Mouse (Mus musculus) brown adipose tissue, adult 24 weeks (tissue): Measurements from ENCODE around the gene Cxcl17. TPM values are rescaled to one million over a fixed set of nuclear protein-coding genes. Genes with fewer than 3 reads are reported as not detected.
"Not testable (repeated sequence)": the region's sequence is repeated elsewhere in the genome, so short reads cannot be mapped to it uniquely, and the experiment has no call there.

Experiments used
- H3K27ac ChIP-seq: fragments of 200-500 bp; replicated peaks from 2 replicates; pipeline ENCODE4 v1.5.1; 2012; ENCODE audit warnings: low read depth, mild to moderate bottlenecking, low read length
- H3K4me1 ChIP-seq: fragments of 200-500 bp; 2 replicates; pipeline ENCODE4 v1.6.1; 2012; ENCODE audit warnings: low read length, mixed read lengths; ENCODE audit not compliant: control insufficient read depth, insufficient read depth, insufficient read length
- H3K4me3 ChIP-seq: fragments of 200-500 bp; 2 replicates; pipeline ENCODE4 v1.5.1; 2012; ENCODE audit warnings: low read depth, mild to moderate bottlenecking, low read length, moderate library complexity; ENCODE audit not compliant: insufficient read depth
- polyA plus RNA-seq: library from polyadenylated mRNA; stranded (reverse); fragments of >200 nt; gene quantifications from 2 replicates; pipeline ENCODE4 v1.2.4, GENCODE M21; 2012; ENCODE audit not compliant: missing spikeins, insufficient read depth, insufficient read length

Gene Cxcl17
- polyA plus RNA-seq, 1 experiment: not detected

DNA sequence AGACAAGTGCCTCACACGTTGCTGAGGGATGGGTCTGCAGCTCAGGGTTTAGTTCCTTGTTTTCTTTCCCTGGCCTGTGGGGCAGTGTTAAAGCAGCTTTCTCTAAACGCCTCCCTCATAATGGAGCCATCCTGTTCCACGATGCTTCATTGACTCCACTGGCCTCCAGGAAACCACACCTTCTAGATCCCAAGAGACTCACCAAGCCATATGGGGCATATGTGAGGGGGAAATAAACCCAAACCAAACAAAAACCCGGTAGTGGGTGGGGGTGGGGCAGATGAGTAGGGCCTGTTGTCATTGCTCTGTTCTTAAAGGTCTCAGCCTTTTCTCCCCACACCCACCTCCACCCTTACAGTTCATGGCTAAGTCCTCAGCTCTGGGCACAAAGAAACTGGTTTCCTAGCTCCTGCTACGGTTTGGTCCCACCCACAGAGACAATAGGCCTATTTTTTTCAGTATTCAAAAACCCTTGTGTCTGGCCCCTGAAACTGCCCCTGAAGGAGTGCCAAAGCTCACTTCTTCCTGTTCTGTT lies 20.4 kb upstream of the Cxcl17 start:
- Histone ChIP-seq H3K4me3 (no peak overlapping the region), H3K27ac (peak overlapping the region; percentile 87), H3K4me1 (peaks cover 34% of the 10 kb centered on the region)

DNA sequence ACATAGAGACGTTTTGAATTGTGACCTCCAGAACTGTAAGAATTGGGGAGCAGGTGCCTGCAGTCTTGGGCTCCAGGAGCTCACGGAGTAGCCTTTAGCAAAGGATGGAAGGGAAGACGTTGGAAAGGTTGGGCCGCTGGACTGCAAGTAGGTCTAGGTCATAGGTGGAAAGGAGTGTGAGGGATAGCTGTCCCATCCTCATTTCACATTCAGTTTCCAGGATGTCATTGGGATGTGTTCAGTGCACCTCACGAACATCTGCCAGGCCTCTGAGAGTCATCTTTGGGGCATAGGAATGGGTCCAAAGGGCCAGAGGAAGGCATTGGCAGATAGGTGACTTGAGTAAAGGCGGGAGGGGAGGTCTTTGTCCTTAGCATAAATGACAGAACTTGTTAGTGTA lies 19.7 kb upstream of the Cxcl17 start:
- Histone ChIP-seq H3K4me3 (no peak overlapping the region), H3K4me1 (peaks cover 30% of the 10 kb centered on the region), H3K27ac (peak overlapping the region; percentile 87)

DNA sequence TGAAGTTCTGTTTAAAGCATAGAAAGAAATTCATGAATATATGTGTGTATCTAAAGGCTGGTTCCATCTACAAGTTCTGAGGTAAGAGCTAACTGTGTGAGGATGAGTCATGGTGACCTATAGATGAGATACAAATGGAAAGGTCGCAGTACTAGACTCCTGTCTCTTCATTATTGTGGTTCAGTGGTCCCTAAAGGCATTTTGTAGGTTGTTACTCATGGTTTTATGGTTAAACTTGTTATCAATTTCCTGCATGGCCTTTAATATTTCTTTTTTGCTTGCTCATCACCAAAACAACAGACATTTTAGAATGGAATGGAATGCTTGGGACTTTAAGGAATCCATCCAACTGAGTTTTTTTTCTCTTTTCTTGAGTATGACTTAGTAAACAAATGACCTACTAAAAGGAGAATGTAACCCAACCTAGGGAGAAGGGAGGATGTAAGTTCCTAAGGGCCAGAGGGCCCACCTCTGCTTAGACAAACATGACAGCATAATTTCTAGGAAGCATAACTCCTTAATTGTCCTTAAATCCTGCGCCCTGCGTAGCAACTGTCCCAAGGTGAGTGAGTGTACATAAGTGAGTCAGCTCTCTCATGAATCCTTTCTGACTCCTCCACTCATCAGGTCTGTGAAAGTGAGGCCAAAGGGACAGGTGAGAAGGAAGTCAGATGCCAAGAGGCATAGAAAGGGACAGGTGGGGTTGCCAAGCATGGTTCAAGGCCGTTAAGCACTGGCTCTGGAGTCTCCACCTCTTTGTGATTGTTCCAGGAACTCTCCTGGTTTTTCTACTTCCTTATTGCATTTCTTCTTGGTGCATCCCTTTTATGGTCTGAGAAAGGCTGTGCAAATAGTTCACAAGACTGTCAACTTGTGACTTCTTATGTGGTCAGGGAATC lies 17.4 kb upstream of the Cxcl17 start:
- H3K27ac ChIP-seq: 0 out of 2 replicates have a peak overlapping the region, but pooled peaks have one; percentile 21
- H3K4me3 ChIP-seq: no peak overlapping the region
- H3K4me1 ChIP-seq: peaks cover 19% of the 10 kb centered on the region

DNA sequence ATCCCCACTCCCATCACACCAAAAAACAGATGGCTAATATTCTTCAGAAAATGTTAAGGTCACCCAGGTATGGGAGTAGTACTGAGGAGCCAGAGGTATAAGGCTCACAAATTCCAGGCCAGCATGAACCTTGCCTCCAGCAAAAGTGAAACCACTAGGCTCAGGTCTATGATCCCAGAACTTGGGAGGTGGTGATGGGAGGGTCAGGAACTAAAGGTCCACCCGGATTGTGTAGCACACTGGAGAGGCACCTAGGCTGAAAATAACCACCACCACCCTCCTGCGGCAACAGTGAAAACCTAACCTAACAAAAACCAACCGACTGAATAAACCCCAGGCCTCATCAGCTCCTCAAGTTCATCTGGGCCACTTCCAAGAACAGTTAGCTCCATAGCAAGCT lies 15.6 kb upstream of the Cxcl17 start:
- Histone ChIP-seq H3K4me1 (peaks cover 6% of the 10 kb centered on the region; the same call in 1 of the 2 replicates), H3K4me3 (no peak overlapping the region), H3K27ac (no peak overlapping the region)

DNA sequence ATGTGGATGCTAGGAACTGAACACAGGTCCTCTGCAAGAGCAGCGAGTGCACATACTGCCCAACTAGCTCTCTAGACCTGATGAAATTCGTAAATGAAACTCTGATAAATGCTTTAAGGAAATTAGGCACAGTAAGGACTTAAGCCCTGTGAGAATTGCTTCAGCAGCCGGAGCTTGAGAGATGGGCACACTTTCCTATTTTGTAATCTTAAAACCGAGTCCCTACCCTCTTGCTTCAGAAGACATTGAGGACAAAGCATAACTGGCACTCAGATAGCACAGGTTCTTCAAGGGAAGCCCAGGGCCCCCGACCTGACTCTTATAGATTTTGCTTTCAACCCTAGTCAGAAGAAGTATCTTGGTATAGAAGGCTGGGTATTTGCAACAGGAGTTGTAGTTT lies 14.5 kb upstream of the Cxcl17 start:
- Histone ChIP-seq H3K4me3 (no peak overlapping the region), H3K4me1 (no peaks in the 10 kb centered on the region), H3K27ac (no peak overlapping the region)

DNA sequence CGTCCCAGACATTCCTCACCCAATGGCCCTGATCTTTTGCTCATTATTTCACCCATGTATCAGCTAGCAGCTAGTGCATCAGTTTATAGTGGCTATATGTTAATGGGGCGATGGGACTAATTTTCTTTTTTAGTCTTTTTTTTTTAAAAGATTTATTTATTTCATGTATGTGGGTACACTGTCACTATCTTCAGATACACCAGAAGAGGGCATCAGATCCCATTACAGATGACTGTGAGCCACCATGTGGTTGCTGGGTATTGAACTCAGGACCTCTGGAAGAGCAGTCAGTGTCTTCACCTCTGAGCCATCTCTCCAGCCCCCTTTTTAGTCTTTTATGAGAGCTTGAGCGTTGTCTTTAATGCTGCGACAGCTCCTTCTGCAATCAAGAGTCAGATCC lies 13.7 kb upstream of the Cxcl17 start:
- H3K27ac ChIP-seq, H3K4me3 ChIP-seq, H3K4me1 ChIP-seq: not testable (repeated sequence)

DNA sequence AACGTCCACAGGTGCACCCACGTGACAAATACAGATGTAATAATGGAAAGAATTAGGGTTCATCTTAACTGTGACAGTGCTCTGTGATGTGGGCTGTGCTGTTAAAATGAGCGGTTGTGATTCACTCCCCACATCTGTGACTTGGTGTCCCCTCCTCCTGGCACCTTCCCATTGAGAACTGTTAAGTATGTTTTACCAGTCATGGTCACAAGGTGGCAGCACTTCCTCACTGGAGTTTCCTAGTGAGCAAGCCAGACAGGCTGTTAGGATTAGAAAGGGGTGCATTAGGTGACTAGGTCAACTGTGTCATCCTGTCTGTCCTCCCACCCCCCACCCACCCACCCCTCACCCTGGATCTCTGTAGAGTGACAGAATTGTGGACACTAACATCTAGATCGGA lies 11.7 kb upstream of the Cxcl17 start:
- Histone ChIP-seq H3K4me3 (no peak overlapping the region), H3K27ac (no peak overlapping the region), H3K4me1 (no peaks in the 10 kb centered on the region)

DNA sequence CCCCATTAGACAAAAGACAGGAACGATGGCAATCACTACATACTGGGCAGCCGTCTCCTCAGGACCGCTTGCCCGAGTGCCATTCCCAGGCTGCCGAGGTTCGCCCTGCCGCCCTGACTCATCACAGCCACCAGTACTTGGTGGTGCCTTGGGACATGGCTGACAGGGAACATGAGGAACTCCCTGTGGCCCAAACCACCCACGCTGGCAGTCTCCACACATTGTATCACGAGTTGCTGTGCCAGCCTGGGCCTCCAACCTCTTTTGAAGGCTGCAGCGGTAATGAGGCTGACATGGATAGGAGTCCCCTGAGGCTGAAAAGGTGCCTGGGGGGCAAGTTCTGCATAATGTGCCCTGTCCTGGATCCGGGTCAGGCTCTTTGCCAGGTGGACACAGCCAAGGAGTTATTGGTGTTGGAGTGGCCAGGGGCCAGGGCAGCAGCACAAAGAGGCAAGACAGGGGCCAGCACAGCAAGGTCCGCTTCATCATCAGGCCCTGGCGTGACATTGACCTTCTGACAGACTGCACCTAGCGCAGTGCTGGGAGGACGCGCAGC lies 9.7 kb upstream of the Cxcl17 start:
- Histone ChIP-seq H3K27ac (no peak overlapping the region), H3K4me3 (no peak overlapping the region), H3K4me1 (no peaks in the 10 kb centered on the region)

DNA sequence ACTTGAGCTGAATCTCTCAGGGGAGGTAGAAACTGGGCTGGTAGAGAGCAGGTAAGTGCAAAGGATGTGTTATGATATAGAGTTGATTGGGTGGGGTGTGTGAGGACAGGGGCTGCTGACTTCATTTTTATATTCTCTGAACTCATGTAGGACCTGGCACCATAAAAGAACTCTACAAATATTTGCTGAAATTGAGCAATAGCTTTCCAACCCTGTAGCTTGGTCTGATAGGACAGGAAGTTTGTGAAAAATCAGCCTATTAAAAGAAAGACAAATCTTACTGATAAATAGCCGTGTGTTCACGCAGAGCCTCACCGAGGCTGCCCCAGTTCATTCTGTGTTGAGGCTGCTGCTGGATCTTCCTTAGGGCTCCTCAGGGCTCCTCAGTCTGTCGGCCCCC lies 7.3 kb upstream of the Cxcl17 start:
- no peak overlapping the region for H3K27ac ChIP-seq

DNA sequence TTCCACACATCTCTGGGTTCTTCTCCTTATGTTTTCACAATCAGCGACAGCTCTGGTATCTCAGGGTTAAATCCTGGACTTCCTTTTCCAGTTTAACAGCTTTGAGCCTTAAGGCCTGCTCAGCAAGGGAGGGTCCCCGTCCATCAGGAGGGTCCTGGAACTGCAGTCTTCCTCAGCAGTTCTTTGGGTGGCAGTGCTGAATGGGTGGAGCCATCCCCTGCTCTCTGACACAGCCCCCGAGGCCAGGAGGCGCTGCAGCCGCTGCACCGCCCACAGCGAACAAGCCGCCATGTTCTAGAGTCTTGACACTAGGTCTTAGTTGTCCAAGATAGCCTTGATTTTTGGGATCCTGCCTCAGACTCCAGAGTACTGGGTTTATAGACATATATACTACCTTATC lies 6.8 kb upstream of the Cxcl17 start:
- Histone ChIP-seq H3K4me3 (no peak overlapping the region), H3K4me1 (no peaks in the 10 kb centered on the region), H3K27ac (no peak overlapping the region)

More for the DNA sequence above, 7.3 kb upstream of the Cxcl17 start:
- Histone ChIP-seq H3K4me1 (no peaks in the 10 kb centered on the region), H3K4me3 (no peak overlapping the region)

DNA sequence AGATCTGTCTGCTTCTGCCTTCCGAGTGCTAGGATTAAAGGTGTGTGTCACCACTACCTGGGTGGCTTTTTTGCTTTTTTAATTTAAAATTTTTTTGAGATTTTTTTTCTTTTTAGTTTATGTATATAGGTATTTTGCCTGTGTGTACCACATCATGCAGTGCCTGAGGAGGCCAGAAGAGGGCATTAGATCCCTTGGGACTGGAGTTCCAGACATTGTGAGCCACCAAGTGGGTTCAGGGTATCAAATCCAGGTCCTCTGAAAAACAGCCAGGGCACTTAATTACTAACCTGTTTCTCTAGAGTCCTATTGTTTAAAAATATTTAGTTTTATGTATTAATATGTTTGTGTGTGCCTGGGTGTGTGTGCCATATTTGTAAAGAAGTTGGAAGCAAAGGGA lies 4.9 kb upstream of the Cxcl17 start:
- Histone ChIP-seq H3K4me1 (no peaks in the 10 kb centered on the region), H3K27ac (no peak overlapping the region), H3K4me3 (no peak overlapping the region)

DNA sequence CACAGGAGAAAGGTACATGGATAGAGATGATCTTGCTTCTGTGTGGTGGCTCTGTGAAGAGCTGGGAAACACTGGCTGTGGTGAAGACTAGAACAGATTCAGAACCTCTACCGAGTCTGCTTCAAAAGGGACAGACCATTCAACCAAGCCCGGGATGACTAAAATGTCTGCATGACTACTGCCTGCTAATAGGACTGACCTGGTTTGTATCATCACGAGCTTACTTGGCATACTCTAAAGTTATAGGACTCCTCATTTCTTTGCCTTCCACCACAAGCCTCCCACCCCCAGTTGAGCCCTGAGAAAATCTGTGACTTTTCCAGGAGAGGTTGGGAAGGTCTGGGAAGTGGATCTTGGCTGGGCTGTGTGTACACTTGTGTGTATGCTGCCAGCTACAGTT lies 825 bp downstream of the Cxcl17 start:
- Histone ChIP-seq H3K4me1 (no peaks in the 10 kb centered on the region), H3K27ac (no peak overlapping the region), H3K4me3 (no peak overlapping the region)

DNA sequence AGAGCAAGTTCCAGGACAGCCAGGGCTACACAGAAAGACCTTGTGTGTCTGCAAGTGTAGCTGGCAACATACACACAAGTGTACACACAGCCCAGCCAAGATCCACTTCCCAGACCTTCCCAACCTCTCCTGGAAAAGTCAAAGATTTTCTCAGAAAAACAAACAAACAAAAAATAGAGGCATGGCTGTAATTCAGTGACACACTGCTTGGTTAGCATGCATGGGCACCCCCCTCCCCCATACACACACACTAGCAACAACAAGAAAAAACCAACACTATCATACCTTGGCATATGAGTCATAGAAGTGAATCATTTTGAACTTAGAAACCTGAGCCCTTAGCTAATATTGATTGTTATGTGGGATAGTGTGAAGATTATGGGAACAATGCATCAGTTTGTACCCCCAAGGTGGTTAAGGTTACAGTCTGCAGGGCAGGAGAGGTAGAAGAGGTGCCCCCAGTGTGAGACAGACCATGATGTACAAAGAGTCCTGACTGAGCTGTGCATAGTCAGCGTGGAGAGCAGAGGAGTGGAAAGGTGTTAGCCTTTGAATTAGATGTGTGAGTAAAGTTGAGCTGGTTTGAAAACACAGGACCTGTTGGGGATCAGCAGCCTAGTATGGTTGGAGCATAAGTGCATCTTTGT lies 1.6 kb downstream of the Cxcl17 start:
- Histone ChIP-seq H3K27ac (no peak overlapping the region), H3K4me1 (no peaks in the 10 kb centered on the region)

DNA sequence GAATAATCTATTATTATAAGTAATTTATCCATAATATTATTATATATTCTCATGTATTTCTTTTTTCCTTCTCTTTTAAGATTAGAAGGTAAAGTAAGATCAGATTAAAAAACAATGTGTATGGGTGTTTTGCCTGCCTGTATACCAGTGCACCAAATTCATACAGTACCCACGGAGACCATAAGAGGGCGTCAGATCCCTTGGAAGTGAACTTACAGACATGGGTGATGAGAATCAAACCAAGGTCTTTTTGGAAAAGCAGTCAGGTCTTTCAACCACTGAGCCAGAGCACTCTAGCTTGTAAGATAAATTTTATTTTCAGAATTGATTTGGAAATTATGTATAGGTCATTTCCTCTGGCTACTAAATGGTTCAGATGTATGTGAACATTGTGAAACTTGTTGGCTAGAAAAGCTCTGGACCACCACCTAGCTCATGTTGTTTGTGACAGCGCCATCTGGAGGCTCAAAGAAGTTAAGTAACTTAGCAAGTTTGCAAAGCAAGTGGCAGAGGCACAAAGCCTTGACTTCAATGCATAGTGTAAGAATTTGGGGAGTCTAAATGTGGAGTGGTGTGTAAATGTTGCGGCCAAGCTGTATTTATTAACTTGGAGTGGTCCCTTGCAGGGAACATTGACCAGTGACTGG lies 3.4 kb downstream of the Cxcl17 start:
- Histone ChIP-seq H3K4me3 (no peak overlapping the region), H3K27ac (no peak overlapping the region), H3K4me1 (no peaks in the 10 kb centered on the region)

More for the DNA sequence above, 1.6 kb downstream of the Cxcl17 start:
- H3K4me3 ChIP-seq: no peak overlapping the region

DNA sequence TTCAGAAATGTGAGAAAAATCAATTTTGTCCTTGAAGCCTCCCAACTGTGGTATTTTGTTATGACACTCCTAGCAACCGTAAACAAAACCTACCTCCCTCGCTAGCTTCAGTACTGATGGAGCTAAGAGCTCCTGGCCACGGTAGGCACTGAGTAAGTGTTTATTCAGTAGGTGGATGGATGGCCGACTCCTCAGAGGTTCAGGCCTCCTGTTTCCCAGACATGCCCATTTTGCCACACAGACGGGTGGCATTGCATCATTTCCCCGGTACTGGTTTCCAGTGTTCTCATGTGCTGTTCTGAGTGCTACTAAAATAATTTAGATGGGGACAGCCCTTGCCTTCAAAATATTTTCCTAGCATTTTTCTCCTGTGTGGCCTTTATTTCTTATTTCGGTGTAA lies 6.2 kb downstream of the Cxcl17 start:
- H3K27ac ChIP-seq: no peak overlapping the region
- H3K4me3 ChIP-seq: no peak overlapping the region
- peaks cover 5% of the 10 kb centered on the region; the same call in 1 of the 2 replicates for H3K4me1 ChIP-seq
